In the genomic region with DNA sequence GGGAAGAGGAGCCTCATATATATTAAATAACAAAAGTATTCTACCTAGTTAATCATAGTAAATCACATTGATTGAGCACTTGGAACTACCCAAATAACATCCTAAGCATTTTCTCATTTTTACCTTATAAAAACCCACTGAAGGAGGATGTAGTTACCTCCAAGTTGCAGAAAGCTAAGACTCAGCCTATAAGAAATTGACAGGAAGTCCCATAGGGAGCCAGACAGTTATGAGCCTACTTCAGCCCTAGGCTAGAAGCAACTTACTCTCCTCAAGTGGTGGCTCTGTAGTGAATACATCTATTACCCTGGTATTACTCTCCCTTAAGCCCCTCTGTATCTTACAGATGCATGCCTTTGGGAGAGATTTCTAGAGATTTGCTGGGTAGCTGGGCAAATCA, we compare ENCODE assay signal across 26 mouse cellular contexts. TPM values are rescaled to one million over a fixed set of nuclear protein-coding genes. Genes with fewer than 3 reads are reported as not detected.
DNase-seq lines count a peak whose midpoint lies in the region; ATAC-seq lines count a peak whose summit lies in the region.
"Had no signal": no experiment of that assay in that cellular context is flagged by ENCODE, and none has a peak within 500 bp of the region (broad histone marks: within the 10 kb centered on the region; RNA-seq: fewer than 3 reads in every experiment).

No protein-coding gene starts in this region.

- H3K4me3 ChIP-seq in kidney, embryonic 16.5 days (ENCODE audit: low read length), result no peak overlapping the region
- H3K4me3 ChIP-seq: forebrain, embryonic 10.5 days; forebrain, embryonic 15.5 days; heart, adult 2 months; heart, embryonic 10.5 days; heart, embryonic 13.5 days; intestine, embryonic 15.5 days had no signal

- H3K4me2 ChIP-seq in kidney, embryonic 16.5 days (replicated peaks; ENCODE audit: low read depth, low read length), result no peak overlapping the region
- H3K4me2 ChIP-seq: forebrain, embryonic 15.5 days; heart, embryonic 13.5 days; hindbrain, embryonic 14.5 days; intestine, embryonic 15.5 days had no signal

- H3K4me1 ChIP-seq in kidney, embryonic 16.5 days (ENCODE audit: insufficient read depth, low read length), result no peaks in the 10 kb centered on the region
- H3K4me1 ChIP-seq: forebrain, embryonic 10.5 days; forebrain, embryonic 15.5 days; heart, embryonic 10.5 days; heart, embryonic 13.5 days; intestine, embryonic 15.5 days had no signal

- peak; percentile 70 for ATAC-seq in activated CD4-positive, CD25-positive, alpha-beta regulatory T cell, adult 4 months
- no peak for ATAC-seq in kidney, embryonic 16.5 days (ENCODE audit: low FRiP score, low TSS enrichment)
- ATAC-seq: forebrain, embryonic 15.5 days; hindbrain, postnatal 0 days; intestine, embryonic 15.5 days; Patski had no signal

- no peaks in the 10 kb centered on the region for H3K9me3 ChIP-seq in kidney, embryonic 16.5 days (ENCODE audit: low read length)
- H3K9me3 ChIP-seq: forebrain, embryonic 10.5 days; forebrain, embryonic 15.5 days; heart, embryonic 10.5 days; heart, embryonic 13.5 days; intestine, embryonic 15.5 days had no signal

- no peaks in the 10 kb centered on the region for H3K36me3 ChIP-seq in kidney, embryonic 16.5 days (ENCODE audit: insufficient read depth, low read length)
- H3K36me3 ChIP-seq: forebrain, embryonic 10.5 days; forebrain, embryonic 15.5 days; heart, embryonic 10.5 days; heart, embryonic 13.5 days; intestine, embryonic 15.5 days had no signal

- DNase-seq in heart, adult 11 months, result peak; percentile 14
- no peak for DNase-seq in heart, postnatal 4 days
- peak; percentile 70 for DNase-seq in naive thymus-derived CD4-positive, alpha-beta T cell, adult 2 months (ENCODE audit: low read depth)
- no peak for DNase-seq in adipocyte (ENCODE audit: low spot score)
- DNase-seq: adrenal gland, adult 8-10 months; adrenal gland, postnatal 25 days; B cell, adult 2 months; cerebellum, adult 11-12 months; cerebellum, adult 8-10 months; cerebellum, postnatal 10 days; cerebellum, postnatal 36 days; gastrocnemius, postnatal 25 days; heart, adult 2 months; heart, postnatal 14 days; kidney, adult 11 months; kidney, adult 8-10 months had no signal

- no peak overlapping the region for H3K27ac ChIP-seq in kidney, embryonic 16.5 days (ENCODE audit: low read length)
- H3K27ac ChIP-seq: forebrain, embryonic 10.5 days; forebrain, embryonic 15.5 days; heart, adult 2 months; heart, embryonic 10.5 days; heart, embryonic 13.5 days; hindbrain, embryonic 14.5 days; hindbrain, postnatal 0 days; intestine, embryonic 15.5 days had no signal

- no peak overlapping the region for H3K9ac ChIP-seq in kidney, embryonic 16.5 days (replicated peaks; ENCODE audit: low read length)
- H3K9ac ChIP-seq: forebrain, embryonic 15.5 days; heart, embryonic 13.5 days; hindbrain, embryonic 14.5 days; intestine, embryonic 15.5 days had no signal

- H3K27me3 ChIP-seq in kidney, embryonic 16.5 days (ENCODE audit: insufficient read depth, low read length), result no peaks in the 10 kb centered on the region
- H3K27me3 ChIP-seq: forebrain, embryonic 15.5 days; heart, embryonic 13.5 days; intestine, embryonic 15.5 days had no signal

RNA-seq across cellular contexts. Expression of gene Ikzf1, which starts 19.0 kb away (rescaled TPM):
- 1 to 10 TPM; 1.7 to 1.8 TPM for total RNA-seq in heart, postnatal 4 days (2021)
- 100 to 1,000 TPM; 133 to 140 TPM for polyA plus RNA-seq in activated CD4-positive, CD25-positive, alpha-beta regulatory T cell, adult 4 months (2017; shearing (Covaris generic))
- polyA plus RNA-seq in kidney, embryonic 16.5 days (2015; fragmentation: Nextera tagmentation; extraction: Ambion mirVana), result 0.44 and 0.75 TPM in 2 replicates
- polyA plus RNA-seq: Patski had no signal

Comparison
In these comparisons a context has a peak if more than half of its experiments do, and no peak if none do; other contexts are left out.
1. DNase-seq: peak in heart, adult 11 months (single experiment) and naive thymus-derived CD4-positive, alpha-beta T cell, adult 2 months (single experiment); none in heart, postnatal 4 days (single experiment) and adipocyte (single experiment).
2. RNA of gene Ikzf1, which starts 19.0 kb away (polyA plus RNA-seq): 133 to 140 TPM in activated CD4-positive, CD25-positive, alpha-beta regulatory T cell, adult 4 months; 0.44 to 0.75 TPM in kidney, embryonic 16.5 days; every median in the first group is over 10 times any median in the second.